Mouse (Mus musculus): ENCODE data around the gene Prr15l. TPM values are rescaled to one million over a fixed set of nuclear protein-coding genes. Genes with fewer than 3 reads are reported as not detected.
A peak's percentile ranks its signal among the peaks of the same experiment; 100 is the strongest.

The Prr15l gene
- polyA plus RNA-seq, 1 experiment from 2014 or later = 0.19 TPM

GRCm38 (mm10) chr11:96952896-96953295 lies 25.0 kb downstream of the Prr15l start:
- 82% methylated on average over 6 of the region's 6 CpGs for WGBS
- DNase-seq (ENCODE audit: low spot score, missing footprints) (no peak), ATAC-seq (ENCODE audit: low FRiP score) (no peak)

GRCm38 (mm10) chr11:96955094-96955493 lies 27.2 kb downstream of the Prr15l start:
- Histone ChIP-seq H3K4me2 (no peak overlapping the region), H3K27me3 (ENCODE audit: control insufficient read depth, insufficient read depth, low read length) (no peaks in the 10 kb centered on the region), H3K9me3 (ENCODE audit: control insufficient read depth, low read length) (no peaks in the 10 kb centered on the region), H3K9ac (ENCODE audit: low read length) (no peak overlapping the region), H3K27ac (ENCODE audit: low read depth, low read length) (no peak overlapping the region), H3K36me3 (ENCODE audit: control insufficient read depth, insufficient read depth, low read length) (peaks cover 26% of the 10 kb centered on the region), H3K4me3 (ENCODE audit: low read depth, low read length) (no peak overlapping the region), H3K4me1 (ENCODE audit: control insufficient read depth, insufficient read depth, low read length) (no peaks in the 10 kb centered on the region)
- DNase-seq (ENCODE audit: low spot score, missing footprints) = no peak
- no peak for ATAC-seq (ENCODE audit: low FRiP score)
- 93% methylated on average over 4 of the region's 4 CpGs for WGBS

More at GRCm38 (mm10) chr11:96952896-96953295, 25.0 kb downstream of the Prr15l start:
- Histone ChIP-seq H3K27me3 (ENCODE audit: control insufficient read depth, insufficient read depth, low read length) (no peaks in the 10 kb centered on the region), H3K9me3 (ENCODE audit: control insufficient read depth, low read length) (no peaks in the 10 kb centered on the region), H3K4me3 (ENCODE audit: low read depth, low read length) (no peak overlapping the region), H3K9ac (ENCODE audit: low read length) (no peak overlapping the region), H3K36me3 (ENCODE audit: control insufficient read depth, insufficient read depth, low read length) (peaks cover 19% of the 10 kb centered on the region), H3K4me1 (ENCODE audit: control insufficient read depth, insufficient read depth, low read length) (no peaks in the 10 kb centered on the region), H3K27ac (ENCODE audit: low read depth, low read length) (no peak overlapping the region), H3K4me2 (no peak overlapping the region)

- WGBS = 64% methylated on average over 20 of the region's 20 CpGs
- Histone ChIP-seq H3K27me3 (ENCODE audit: control insufficient read depth, insufficient read depth, low read length) (no peaks in the 10 kb centered on the region), H3K9me3 (ENCODE audit: control insufficient read depth, low read length) (no peaks in the 10 kb centered on the region), H3K4me2 (no peak overlapping the region), H3K4me1 (ENCODE audit: control insufficient read depth, insufficient read depth, low read length) (no peaks in the 10 kb centered on the region), H3K36me3 (ENCODE audit: control insufficient read depth, insufficient read depth, low read length) (peaks cover 32% of the 10 kb centered on the region), H3K27ac (ENCODE audit: low read depth, low read length) (no peak overlapping the region), H3K4me3 (ENCODE audit: low read depth, low read length) (no peak overlapping the region), H3K9ac (ENCODE audit: low read length) (no peak overlapping the region)
- no peak for ATAC-seq (ENCODE audit: low FRiP score)
- no peak for DNase-seq (ENCODE audit: low spot score, missing footprints)
Measured at GRCm38 (mm10) chr11:96956009-96956724, 28.3 kb downstream of the Prr15l start.

- Histone ChIP-seq H3K27me3 (ENCODE audit: control insufficient read depth, insufficient read depth, low read length) (no peaks in the 10 kb centered on the region), H3K27ac (ENCODE audit: low read depth, low read length) (no peak overlapping the region), H3K4me2 (no peak overlapping the region), H3K4me1 (ENCODE audit: control insufficient read depth, insufficient read depth, low read length) (no peaks in the 10 kb centered on the region), H3K36me3 (ENCODE audit: control insufficient read depth, insufficient read depth, low read length) (peaks cover 35% of the 10 kb centered on the region), H3K9me3 (ENCODE audit: control insufficient read depth, low read length) (no peaks in the 10 kb centered on the region), H3K4me3 (ENCODE audit: low read depth, low read length) (no peak overlapping the region), H3K9ac (ENCODE audit: low read length) (no peak overlapping the region)
- no peak for DNase-seq (ENCODE audit: low spot score, missing footprints)
- WGBS = 95% methylated on average over 10 of the region's 10 CpGs
- ATAC-seq (ENCODE audit: low FRiP score) = no peak
Measured at GRCm38 (mm10) chr11:96957061-96957805, 29.3 kb downstream of the Prr15l start.

GRCm38 (mm10) chr11:96963580-96963979 lies 35.7 kb downstream of the Prr15l start:
- ATAC-seq (ENCODE audit: low FRiP score) (0 out of 2 replicates have a peak, but pooled peaks have one; percentile 40), DNase-seq (ENCODE audit: low spot score, missing footprints) (peak; percentile 97)
- Histone ChIP-seq H3K4me3 (ENCODE audit: low read depth, low read length) (no peak overlapping the region), H3K27ac (ENCODE audit: low read depth, low read length) (no peak overlapping the region), H3K36me3 (ENCODE audit: control insufficient read depth, insufficient read depth, low read length) (peaks cover 20% of the 10 kb centered on the region), H3K27me3 (ENCODE audit: control insufficient read depth, insufficient read depth, low read length) (no peaks in the 10 kb centered on the region), H3K9ac (ENCODE audit: low read length) (no peak overlapping the region), H3K4me2 (no peak overlapping the region), H3K9me3 (ENCODE audit: control insufficient read depth, low read length) (no peaks in the 10 kb centered on the region), H3K4me1 (ENCODE audit: control insufficient read depth, insufficient read depth, low read length) (no peaks in the 10 kb centered on the region)
- WGBS = 27% methylated on average over 8 of the region's 8 CpGs

- Histone ChIP-seq H3K4me3 (ENCODE audit: low read depth, low read length) (no peak overlapping the region), H3K4me2 (no peak overlapping the region), H3K27ac (ENCODE audit: low read depth, low read length) (no peak overlapping the region), H3K9ac (ENCODE audit: low read length) (no peak overlapping the region), H3K36me3 (ENCODE audit: control insufficient read depth, insufficient read depth, low read length) (peaks cover 8% of the 10 kb centered on the region), H3K4me1 (ENCODE audit: control insufficient read depth, insufficient read depth, low read length) (no peaks in the 10 kb centered on the region), H3K9me3 (ENCODE audit: control insufficient read depth, low read length) (no peaks in the 10 kb centered on the region), H3K27me3 (ENCODE audit: control insufficient read depth, insufficient read depth, low read length) (no peaks in the 10 kb centered on the region)
- 89% methylated on average over 3 of the region's 3 CpGs for WGBS
- ATAC-seq (ENCODE audit: low FRiP score) (no peak), DNase-seq (ENCODE audit: low spot score, missing footprints) (no peak)
Measured at GRCm38 (mm10) chr11:96966172-96966571, 38.3 kb downstream of the Prr15l start.

GRCm38 (mm10) chr11:96966914-96967543 lies 39.1 kb downstream of the Prr15l start:
- Histone ChIP-seq H3K4me2 (no peak overlapping the region), H3K27ac (ENCODE audit: low read depth, low read length) (no peak overlapping the region), H3K4me1 (ENCODE audit: control insufficient read depth, insufficient read depth, low read length) (no peaks in the 10 kb centered on the region), H3K9me3 (ENCODE audit: control insufficient read depth, low read length) (no peaks in the 10 kb centered on the region), H3K27me3 (ENCODE audit: control insufficient read depth, insufficient read depth, low read length) (no peaks in the 10 kb centered on the region), H3K4me3 (ENCODE audit: low read depth, low read length) (no peak overlapping the region), H3K36me3 (ENCODE audit: control insufficient read depth, insufficient read depth, low read length) (peaks cover 5% of the 10 kb centered on the region), H3K9ac (ENCODE audit: low read length) (no peak overlapping the region)
- 93% methylated on average over 13 of the region's 13 CpGs for WGBS
- no peak for DNase-seq (ENCODE audit: low spot score, missing footprints)
- no peak for ATAC-seq (ENCODE audit: low FRiP score)

- 91% methylated on average over 11 of the region's 11 CpGs for WGBS
- Histone ChIP-seq H3K4me1 (ENCODE audit: control insufficient read depth, insufficient read depth, low read length) (no peaks in the 10 kb centered on the region), H3K4me2 (no peak overlapping the region), H3K36me3 (ENCODE audit: control insufficient read depth, insufficient read depth, low read length) (no peaks in the 10 kb centered on the region), H3K9ac (ENCODE audit: low read length) (no peak overlapping the region), H3K4me3 (ENCODE audit: low read depth, low read length) (no peak overlapping the region), H3K27me3 (ENCODE audit: control insufficient read depth, insufficient read depth, low read length) (no peaks in the 10 kb centered on the region), H3K9me3 (ENCODE audit: control insufficient read depth, low read length) (no peaks in the 10 kb centered on the region), H3K27ac (ENCODE audit: low read depth, low read length) (no peak overlapping the region)
- ATAC-seq (ENCODE audit: low FRiP score) = no peak
- DNase-seq (ENCODE audit: low spot score, missing footprints) = no peak
Measured at GRCm38 (mm10) chr11:96967544-96968269, 39.8 kb downstream of the Prr15l start.

All from midbrain, embryonic 11.5 days (tissue).